Mouse (Mus musculus) bone marrow macrophage, adult 2 months (primary cell): ENCODE measurements around the gene Rapgef1.

Experiments used
- CTCF ChIP-seq: IDR thresholded peaks from 2 replicates; pipeline ENCODE4 v1.5.1; 2012; ENCODE audit warnings: low read depth, mild to moderate bottlenecking, low read length, moderate library complexity
- POLR2A ChIP-seq: IDR thresholded peaks from 2 replicates; pipeline ENCODE4 v1.6.1; 2012; ENCODE audit warnings: mild to moderate bottlenecking, low read depth, low read length, borderline replicate concordance

DNA sequence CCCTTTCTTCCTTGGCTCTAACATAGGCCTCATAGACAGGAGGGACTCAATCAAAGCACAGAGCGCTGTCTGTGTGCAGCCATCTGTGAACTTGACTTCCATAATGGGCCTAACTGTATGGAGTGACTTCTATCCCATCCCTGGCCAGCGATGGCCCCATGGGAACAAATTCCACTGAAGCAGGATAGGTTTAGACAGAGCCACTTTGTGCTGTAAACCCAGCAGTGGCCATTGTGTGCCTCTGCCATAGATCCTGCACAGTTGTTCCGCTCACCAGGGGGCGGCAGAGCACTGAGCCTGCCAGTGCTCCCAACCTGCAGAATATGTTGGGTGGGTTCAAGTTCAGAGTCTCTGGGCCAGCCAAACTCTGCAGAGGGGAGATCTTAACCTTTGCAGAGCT lies 88.2 kb downstream of the Rapgef1 start:
- TF ChIP-seq CTCF = no peak
- TF ChIP-seq POLR2A = no peak
